Mouse (Mus musculus) heart, postnatal 25 days (tissue): ENCODE results near the gene Plekha7. TPM values are rescaled to one million over a fixed set of nuclear protein-coding genes. Genes with fewer than 3 reads are reported as not detected.

Experiments used
- DNase-seq: peaks from one replicate; pipeline ENCODE4 v3.0.0; 2022; ENCODE audit warnings: low spot score
- intact Hi-C: fragments of 180-260 bp; cut with DNase I; formaldehyde crosslinking; loops from one replicate; pipeline ENCODE4 v1.15.1; 2025
- total RNA-seq, 2 experiments: library from RNA; stranded (reverse); gene quantifications; 2 replicates each; pipeline ENCODE4 v1.2.3; 2021

Gene Plekha7
- total RNA-seq, 2 experiments from 2014 or later = 6.7 to 6.8 TPM

DNA sequence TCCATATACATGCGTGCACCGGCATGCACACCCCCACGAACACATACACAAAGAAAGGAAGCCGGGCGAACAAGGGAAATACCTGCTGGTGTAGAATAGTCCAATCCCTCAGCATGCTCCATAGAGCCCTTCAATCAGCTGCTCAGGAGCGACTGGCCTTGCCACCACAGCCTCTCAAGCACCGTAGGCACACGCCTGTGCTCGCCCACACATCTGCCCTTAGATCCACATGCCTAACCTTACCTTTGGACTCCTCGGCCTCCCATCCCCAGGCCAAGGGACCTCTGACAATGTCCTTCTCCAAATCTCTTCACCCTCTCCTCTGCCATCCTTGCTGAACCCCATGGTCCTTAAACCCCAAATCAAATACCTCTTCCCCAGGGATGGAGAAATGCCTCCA is 50.2 kb downstream of the Plekha7 start:
- no peak for DNase-seq
- intact Hi-C loops = no loop called here

DNA sequence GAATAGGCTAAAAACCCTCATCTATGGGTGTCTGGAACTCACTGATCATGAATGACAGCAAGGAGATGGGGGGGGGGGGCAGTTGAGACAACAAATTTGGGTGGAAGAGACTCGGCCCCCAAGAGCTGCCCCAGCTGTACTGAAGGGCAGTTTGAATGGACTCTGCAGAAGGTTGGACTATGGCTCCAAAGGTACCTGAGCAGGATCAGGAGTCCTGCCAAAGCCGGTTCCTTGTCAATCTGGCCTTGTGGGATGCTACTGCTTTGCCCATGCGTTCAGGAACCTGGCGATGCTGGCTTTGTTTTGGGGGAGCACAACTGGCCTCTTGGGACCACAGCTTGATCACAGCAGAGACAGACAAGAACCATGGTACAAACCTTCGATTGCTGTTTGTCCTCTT is 52.5 kb downstream of the Plekha7 start:
- DNase-seq = no peak
- intact Hi-C loops = no loop called here

DNA sequence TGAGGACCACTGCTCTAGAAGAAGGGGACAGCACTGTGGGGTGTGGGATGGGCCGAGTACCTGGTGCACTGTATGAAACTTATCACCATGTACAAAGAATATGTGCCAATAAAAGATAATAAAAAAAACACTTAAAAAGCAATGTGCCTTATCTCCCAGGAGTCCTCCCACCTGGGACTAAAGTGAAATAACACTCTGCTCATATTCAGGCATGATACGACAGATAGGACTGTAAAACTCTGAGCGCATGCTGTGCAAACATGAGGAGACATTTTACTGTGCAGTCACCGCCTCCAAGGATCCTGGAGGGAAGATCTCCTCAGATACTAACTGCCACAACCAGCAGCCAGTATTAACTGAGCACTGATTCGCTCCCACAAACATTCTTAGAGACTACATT is 53.5 kb downstream of the Plekha7 start:
- DNase-seq = no peak
- intact Hi-C loops = no loop called here

DNA sequence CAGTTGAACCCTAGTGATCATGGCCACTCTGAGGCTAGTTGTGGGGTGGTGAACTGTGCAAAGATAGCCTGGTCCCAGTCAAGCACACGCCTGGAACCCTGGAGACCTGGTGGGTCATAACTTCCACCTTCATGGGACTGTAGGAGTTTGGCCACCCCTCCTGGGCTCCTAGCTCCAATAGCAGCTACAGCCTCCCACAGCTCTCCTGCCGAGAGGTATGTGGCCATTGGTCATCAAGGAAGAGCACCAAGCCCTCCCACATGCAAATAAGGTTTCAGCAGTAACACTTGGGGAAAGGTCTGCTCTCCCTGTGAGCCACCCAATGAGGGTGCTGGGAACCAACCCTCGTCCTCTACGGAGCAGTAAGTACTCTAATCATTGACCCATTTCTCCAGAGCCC is 55.7 kb downstream of the Plekha7 start:
- no peak for DNase-seq
- intact Hi-C loops = no loop called here

DNA sequence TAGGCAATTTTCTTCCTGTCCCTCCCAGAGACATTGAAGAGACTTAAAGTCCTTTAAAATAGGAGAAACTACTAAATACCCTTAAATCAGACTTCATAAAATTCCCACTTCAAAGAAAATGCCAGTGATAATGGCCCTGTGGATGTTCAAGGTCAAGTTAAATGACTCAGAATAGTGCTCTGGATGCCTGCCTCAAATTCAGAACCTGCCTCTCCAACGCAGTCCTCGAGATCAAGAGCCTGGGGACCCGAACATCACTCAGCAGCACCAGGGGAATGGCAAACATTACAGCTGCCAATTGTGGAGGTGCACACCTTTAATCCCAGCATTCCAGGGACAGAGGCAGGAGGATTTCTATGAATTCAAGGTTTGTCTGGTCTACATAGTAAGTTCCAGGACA is 56.7 kb downstream of the Plekha7 start:
- intact Hi-C loops = no loop called here
- no peak for DNase-seq

DNA sequence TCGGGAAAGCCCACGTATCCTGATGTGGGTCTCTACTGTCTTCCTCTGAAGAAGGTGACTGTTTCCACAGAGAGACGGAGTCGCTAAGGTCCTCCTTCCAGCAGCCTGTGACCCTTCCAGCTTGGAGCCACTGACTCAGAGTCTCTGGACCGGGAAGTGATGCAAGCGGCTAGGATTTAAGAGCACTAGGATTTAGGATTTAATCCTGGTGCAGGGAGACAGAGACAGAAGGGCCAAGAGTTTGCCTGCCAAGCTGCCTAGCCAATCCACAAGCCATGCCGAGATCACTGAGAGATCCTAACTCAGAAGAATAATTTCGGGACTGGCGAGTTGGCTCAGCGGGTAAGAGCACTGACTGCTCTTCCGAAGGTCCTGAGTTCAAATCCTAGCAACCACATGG is 59.6 kb downstream of the Plekha7 start:
- no peak for DNase-seq
- intact Hi-C loops = loop anchor here (10.0 kb wide), 1 partner anchor 366 kb away; no protein-coding TSS in a partner anchor

DNA sequence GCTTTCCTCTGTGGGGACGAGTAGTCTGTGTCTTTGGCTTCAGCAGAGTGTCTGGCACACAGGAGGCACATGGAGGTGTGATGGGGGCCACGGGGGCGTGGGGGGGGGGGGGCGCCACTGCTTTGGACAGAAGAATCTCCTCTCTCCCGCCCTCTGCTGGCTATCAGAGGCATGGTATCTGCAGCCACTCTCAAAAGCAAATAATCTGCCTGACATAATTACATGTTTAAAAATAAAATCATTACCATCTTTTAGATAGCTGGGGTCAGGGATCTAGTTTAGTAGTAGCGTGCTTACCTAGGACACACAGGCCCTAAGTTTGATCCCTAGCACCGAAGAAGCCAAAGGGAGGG is 60.8 kb downstream of the Plekha7 start:
- intact Hi-C loops = loop anchor here (1.0 to 10.0 kb wide), 2 partner anchors 86 to 367 kb away; no protein-coding TSS in a partner anchor
- DNase-seq = no peak

DNA sequence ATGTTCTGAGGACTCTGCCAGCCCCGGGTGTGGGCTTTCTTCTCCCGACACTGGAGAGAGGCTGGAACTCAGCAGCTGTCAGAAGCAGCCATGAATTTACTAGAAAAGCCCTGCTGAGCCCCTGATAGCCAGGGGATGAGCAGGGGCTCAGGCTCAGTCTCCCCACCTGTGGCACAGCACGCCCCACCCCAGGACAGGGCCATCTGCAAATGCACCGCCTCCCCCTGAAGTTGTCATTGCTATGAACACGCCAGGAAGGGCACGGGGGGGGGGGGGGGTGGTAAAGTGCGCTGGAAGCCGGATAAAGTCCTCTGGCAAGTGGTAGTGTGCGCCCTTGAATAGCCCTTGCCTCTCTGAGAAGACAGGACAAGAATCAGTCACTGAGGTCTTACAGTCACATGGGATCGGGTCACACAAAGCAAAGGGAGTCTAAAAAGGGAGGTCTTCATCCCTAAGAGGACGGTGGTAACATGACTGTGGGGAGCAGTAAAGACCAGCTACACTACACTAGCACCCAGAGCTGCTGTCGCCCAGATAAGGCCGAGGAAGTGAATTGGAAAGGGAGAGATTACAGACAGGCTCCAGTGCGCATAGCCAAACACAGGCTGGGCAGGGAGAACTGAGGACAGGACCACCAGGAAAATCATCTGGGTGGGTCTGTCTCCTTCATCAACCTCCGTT is 61.3 kb downstream of the Plekha7 start:
- DNase-seq = no peak
- intact Hi-C loops = loop anchor here (1.0 to 10.0 kb wide), 2 partner anchors 86 to 368 kb away; no protein-coding TSS in a partner anchor

DNA sequence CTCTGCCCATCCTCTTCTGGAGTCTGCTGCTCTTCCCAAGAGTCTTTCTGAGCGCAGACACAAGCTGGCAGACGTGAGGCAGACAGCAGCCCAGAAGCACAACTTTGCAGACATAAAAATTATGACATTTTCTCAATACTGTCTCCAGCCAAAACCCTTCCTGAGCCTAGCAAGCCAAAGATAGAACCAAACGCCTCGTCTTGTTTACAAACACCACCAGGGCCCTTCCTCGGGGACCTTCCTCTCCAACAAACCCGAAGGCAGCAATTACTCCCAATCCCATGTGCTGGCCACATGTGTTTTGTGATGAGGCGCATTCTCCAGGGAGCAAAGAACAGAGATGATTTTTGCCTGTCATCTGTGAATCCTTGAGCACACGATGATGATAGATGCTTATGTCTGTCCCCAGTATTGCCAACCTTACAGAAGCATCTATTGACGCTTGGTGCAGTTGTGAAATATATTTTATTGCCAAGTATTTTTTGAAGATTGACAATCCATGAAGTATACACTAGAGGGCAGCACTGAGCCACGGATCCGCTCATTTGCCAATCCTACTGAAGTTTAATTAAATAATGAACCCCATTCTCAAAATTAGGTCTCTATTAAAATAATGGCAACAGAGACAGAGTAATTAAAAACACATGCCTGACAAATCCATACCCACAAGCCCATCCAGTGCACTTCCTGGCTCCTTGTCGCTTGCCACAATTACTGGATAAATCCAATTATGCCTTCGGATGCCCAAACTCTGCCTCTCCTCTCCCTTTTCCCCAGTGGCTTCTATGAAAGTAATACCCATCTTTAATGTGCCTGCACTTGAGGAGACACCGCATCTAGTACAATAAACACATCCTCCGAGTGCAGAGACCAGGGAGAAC is 62.1 kb downstream of the Plekha7 start:
- intact Hi-C loops = loop anchor here (2.0 to 10.0 kb wide), 2 partner anchors 77 to 369 kb away; no protein-coding TSS in a partner anchor
- no peak for DNase-seq

DNA sequence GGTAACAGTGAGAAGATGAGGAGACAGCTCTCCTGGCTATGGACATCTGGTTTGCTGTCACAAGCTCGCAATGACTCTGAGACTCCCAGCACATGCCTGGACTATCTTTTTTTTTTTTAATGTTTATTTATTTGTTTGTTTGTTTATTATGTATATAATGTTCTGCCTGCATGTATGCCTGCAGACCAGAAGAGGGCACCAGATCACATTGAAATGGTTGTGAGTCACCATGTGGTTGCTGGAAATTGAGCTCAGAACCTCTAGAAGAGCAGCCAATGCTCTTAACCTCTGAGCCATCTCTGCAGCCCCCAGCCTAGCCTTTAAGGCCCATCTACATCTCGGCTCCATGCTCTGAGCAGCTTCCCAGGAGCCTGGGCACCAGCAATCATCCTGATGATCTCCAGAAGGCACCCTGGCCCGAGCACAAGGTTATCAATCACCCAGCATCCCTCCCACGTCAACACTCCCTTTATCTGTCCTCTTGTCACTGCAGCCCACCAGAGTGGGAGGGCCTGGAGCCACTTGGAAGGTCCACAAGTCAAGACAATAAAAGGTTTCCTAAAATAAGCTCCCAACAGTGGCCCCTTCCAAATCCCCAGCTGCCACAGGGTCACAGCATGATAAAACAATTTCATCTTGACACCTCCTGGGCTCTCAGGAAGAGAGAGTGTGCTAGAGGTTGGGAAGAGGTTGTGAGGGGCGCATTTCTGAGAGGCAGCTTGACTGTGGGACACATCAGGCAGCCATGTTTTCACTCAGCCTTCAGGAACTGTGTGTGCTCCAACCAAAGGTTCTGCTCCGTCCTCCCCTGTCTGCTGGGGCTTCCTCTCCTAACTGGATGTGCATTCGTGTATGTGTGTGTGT is 63.6 kb downstream of the Plekha7 start:
- DNase-seq = no peak
- intact Hi-C loops = loop anchor here (2.0 to 10.0 kb wide), 2 partner anchors 78 to 370 kb away; no protein-coding TSS in a partner anchor

DNA sequence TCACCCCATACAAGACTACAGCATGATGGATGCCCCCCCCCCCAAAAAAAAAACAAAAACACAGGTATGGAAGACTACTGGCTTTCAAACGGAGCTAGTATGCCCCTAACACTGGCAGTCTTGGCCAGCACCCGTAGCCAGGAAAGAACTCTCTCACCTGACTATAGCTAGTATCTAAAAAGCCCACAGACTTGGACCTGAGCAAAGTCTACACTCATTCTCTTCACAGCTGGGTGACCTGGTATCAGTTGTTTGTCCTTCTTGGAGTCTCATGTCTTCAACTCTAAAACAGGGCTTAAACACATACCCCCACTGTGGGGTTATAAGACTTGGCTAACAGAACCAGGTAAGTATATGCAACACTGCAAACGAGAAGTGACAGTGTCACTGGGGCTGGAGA is 65.4 kb downstream of the Plekha7 start:
- intact Hi-C loops = loop anchor here (10.0 kb wide), 1 partner anchor 372 kb away; no protein-coding TSS in a partner anchor
- DNase-seq = no peak

DNA sequence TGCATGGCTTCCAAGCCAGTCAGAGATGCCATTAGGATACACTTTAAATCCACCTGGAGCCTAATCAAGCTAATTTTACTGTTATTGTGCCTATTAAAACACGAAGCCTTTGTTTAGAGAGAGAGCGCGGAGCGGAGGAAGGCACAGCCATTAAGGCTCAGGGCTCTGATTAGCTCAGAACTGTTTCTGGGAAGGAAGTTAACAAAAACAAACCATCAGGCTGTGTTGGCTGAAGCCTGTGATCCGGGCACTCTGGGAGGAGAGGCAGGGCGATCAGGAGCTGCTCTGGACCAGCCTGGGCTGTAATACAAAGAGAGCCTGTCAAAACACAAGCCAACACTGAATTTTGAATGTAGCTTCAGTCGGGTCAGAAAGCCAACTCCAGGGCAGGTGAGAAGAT is 66.6 kb downstream of the Plekha7 start:
- intact Hi-C loops = loop anchor here (10.0 kb wide), 1 partner anchor 373 kb away; no protein-coding TSS in a partner anchor
- DNase-seq = no peak

DNA sequence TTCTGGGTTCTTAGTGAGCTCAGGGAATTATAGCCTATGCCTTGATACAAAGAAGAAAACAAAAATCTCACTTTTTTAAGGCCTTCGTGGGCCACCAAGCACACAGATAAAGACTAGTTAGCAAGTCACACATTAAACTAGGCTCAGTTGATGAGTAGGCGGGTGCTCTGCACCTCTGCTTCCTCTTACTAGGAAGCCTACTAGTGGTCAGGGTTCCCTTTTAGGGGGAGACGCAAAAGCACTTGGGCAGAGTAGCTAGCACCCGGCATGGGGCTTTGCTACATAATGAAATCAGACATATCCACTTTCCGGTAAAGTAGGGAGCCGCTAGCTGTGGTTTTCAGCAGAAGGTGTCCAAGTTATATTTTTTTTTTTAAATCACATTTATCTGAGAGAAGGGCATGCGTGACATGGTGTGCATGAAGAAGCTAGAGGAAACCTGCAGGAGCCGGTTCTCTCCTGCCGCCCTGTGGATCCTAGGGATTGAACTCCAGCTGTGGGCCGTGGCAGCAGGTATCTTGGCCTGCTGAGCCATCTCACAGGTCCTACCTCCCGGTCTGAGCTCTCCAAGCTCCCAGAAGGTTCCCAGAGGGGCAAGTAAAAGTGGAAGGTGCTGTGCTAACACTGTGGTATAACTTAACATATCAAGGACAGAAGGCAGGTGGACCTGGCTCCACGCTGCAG is 67.2 kb downstream of the Plekha7 start:
- intact Hi-C loops = loop anchor here (10.0 kb wide), 1 partner anchor 374 kb away; no protein-coding TSS in a partner anchor
- DNase-seq = no peak

DNA sequence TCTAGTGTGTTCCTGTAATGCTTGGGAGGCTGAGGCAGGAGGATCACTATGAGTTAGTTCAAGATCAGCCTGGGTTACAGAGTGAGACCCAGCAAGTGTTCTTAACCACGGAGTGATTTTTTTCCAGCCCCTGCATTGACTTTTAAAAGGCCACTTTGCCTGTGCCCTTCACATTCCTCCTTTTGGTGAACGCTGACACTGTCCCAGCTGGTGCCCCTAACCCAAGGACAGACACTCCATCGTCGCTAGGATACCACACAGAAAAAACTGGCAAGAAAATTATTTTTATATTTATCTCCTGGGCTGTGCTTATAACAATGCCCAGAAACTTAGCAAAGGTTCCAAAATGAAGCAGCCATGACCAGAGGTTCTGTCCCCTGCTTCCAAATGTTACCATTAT is 67.8 kb downstream of the Plekha7 start:
- intact Hi-C loops = loop anchor here (10.0 kb wide), 1 partner anchor 374 kb away; no protein-coding TSS in a partner anchor
- DNase-seq = no peak

DNA sequence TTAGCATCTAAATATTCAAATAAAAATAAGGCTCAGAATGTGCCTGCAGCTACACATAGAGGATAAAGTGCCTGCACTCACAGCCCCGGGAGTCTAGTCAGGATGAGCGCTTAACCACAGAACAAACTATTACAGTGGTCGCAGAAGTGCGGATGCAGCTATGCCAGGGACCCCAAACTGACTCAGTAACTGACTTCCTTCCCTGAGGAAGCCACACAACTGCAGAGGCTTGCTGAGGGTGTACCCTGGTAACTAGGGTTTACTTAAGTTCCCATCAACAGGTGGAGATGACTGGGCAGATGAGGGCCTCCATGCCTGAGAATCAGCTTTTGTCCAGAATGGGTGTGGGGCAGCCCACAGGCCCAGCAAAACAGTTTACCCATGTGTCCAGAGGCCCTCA is 69.9 kb downstream of the Plekha7 start:
- DNase-seq = no peak
- intact Hi-C loops = no loop called here

DNA sequence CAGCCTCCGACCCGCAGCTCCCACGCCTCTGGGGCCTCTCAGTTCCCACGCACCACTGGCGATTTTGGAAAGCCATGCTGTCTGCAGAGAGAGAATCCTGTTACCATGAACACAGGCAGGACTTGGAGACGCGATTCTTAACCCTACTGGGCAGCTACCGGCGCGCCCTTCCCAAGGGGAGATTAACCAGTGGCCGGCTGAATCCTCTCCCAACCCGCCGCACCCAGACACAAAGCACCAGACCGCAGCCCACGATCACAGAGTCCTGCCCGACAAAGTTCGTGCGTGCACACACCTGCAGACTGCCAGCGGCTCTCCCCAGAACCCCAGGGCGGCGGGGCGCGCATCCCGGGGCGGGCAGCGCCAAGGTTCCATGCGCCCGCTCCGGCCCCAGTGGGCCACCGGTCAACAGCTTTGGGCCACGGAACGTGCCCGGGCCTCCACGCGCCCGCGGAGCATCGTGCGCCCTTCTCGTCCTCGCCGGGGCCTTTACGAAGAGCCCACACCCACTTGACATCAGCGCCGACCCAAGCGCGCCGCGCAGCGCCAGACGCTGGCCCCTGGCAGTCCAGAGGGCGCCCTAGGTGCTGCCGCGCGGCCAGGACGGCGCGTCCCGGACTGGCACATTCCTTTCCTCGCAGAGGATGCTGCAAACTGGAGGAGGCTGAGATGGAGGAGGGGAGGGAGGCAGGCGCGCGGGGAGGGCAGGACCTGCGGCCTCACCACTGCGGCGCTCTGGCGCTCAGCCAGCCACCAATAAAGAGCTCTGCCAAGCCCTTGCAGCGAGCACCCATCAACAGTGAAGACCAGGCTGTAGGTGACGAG is 70.8 kb downstream of the Plekha7 start:
- intact Hi-C loops = no loop called here
- DNase-seq = peak; percentile 35

DNA sequence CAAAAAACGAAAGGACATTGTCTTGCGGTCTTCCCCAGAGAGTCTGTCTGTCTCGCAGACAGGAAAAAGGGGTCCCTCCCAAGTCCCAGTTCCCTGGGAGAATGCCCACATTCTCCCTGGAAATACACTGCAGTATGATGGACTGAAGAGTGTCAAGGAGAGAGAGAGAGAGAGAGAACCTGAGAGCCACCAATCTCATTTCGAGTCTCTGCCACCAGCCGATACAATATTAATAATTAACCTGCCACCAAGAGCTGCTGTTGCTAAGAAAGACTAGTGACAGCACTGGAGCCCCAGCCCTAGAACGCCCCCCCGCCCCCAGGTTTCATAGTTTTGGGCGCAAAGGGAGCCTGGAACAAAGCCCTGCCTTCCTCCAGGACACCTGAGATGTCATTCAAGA is 71.6 kb downstream of the Plekha7 start:
- no peak for DNase-seq
- intact Hi-C loops = no loop called here

DNA sequence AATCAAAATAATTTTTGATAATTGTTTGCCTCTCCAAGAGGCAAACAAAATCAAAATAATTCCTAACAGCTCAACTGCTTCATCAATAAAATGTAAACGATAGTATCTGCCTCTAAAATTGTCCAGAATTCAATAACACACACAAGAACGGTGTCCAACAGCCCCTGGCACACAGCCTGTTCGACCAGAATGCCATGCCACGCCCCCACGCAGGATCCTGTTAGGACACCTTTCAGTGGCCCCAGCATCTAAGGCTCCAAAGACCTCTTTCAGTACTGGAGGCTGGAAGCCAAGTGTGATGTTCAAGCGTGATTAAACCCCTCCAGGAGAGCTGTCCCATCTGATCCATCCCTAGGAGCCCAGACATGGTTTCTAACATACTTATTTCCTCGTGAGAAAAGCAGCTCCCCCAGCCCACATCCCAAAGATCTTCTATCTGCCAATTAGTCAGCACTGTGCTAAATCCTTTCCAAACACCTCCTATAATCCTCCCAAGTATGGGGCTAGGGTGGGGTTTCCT is 73.8 kb downstream of the Plekha7 start:
- intact Hi-C loops = no loop called here
- DNase-seq = no peak
